ENCODE assay signal across 14 mouse cellular contexts in the genomic region with DNA sequence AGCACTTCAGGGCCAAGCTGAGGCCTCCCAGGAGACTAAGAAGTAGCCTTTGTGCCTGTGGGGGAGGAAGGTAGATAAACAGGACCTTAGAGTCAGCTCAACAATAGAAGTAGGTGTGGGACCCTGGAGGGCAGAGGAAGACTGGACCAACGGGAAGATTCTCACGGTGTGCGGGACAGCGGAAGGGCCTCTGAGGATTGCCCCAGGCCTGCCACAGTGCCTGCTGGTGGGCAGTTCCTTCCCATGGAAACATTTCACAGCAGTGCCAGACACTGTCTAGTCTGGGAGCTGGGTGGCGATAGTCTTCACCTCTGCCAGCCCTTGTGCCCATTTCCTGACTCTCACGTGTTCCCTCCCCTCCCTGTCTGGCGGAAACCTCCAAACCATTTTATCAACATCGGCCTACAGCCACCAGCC. TPM values are rescaled to one million over a fixed set of nuclear protein-coding genes. Genes with fewer than 3 reads are reported as not detected.
DNase-seq lines count a peak whose midpoint lies in the region; ATAC-seq and TF ChIP-seq lines count a peak whose summit lies in the region.
"Had no signal": no experiment of that assay in that cellular context is flagged by ENCODE, and none has a peak within 500 bp of the region (broad histone marks: within the 10 kb centered on the region; RNA-seq: fewer than 3 reads in every experiment).

No protein-coding gene starts in this region.

- no peaks in the 10 kb centered on the region for H3K36me3 ChIP-seq in heart, embryonic 10.5 days
- no peaks in the 10 kb centered on the region for H3K36me3 ChIP-seq in megakaryocyte, embryonic 14.5 days (replicated peaks; ENCODE audit: low read length)
- no peaks in the 10 kb centered on the region for H3K36me3 ChIP-seq in embryonic facial prominence, embryonic 13.5 days
- no peaks in the 10 kb centered on the region for H3K36me3 ChIP-seq in lung, postnatal 0 days (ENCODE audit: insufficient read depth, low read length)
- H3K36me3 ChIP-seq: forebrain, embryonic 12.5 days had no signal

- TF ChIP-seq CTCF in lung, postnatal 0 days (IDR thresholded peaks at IDR 0.05), result peak; percentile 49

- no peak for ATAC-seq in megakaryocyte, adult 5-6 weeks (ENCODE audit: poor library complexity, severe bottlenecking)
- no peak for ATAC-seq in embryonic facial prominence, embryonic 13.5 days (ENCODE audit: insufficient number of reproducible peaks, insufficient read depth, low FRiP score, low TSS enrichment, low read depth)
- peak; percentile 81 for ATAC-seq in lung, postnatal 0 days

- 53% methylated on average over 8 of the region's 8 CpGs for WGBS in heart, embryonic 10.5 days
- 62% methylated on average over 8 of the region's 8 CpGs for WGBS in embryonic facial prominence, embryonic 13.5 days
- 40% methylated on average over 8 of the region's 8 CpGs for WGBS in lung, postnatal 0 days

- no peak overlapping the region for H3K4me2 ChIP-seq in embryonic facial prominence, embryonic 13.5 days
- no peak overlapping the region for H3K4me2 ChIP-seq in lung, postnatal 0 days (replicated peaks; ENCODE audit: low read depth, low read length)
- H3K4me2 ChIP-seq: forebrain, embryonic 12.5 days had no signal

- peak overlapping the region; percentile 79 for H3K27ac ChIP-seq in heart, embryonic 10.5 days
- H3K27ac ChIP-seq in embryonic facial prominence, embryonic 13.5 days, result peak overlapping the region; percentile 16; the same call in 1 of the 2 replicates
- H3K27ac ChIP-seq in lung, postnatal 0 days (ENCODE audit: low read length), result 0 out of 2 replicates have a peak overlapping the region, but pooled peaks have one; percentile 20
- H3K27ac ChIP-seq: forebrain, embryonic 12.5 days had no signal

- peaks cover 66% of the 10 kb centered on the region for H3K4me1 ChIP-seq in heart, embryonic 10.5 days
- H3K4me1 ChIP-seq in megakaryocyte, embryonic 14.5 days, result peaks cover 100% of the 10 kb centered on the region
- peaks cover 35% of the 10 kb centered on the region for H3K4me1 ChIP-seq in embryonic facial prominence, embryonic 13.5 days
- H3K4me1 ChIP-seq in lung, postnatal 0 days (ENCODE audit: insufficient read depth, low read depth, low read length), result peaks cover 7% of the 10 kb centered on the region; the same call in 1 of the 2 replicates

- no peaks in the 10 kb centered on the region for H3K9me3 ChIP-seq in heart, embryonic 10.5 days
- no peaks in the 10 kb centered on the region for H3K9me3 ChIP-seq in megakaryocyte, embryonic 14.5 days
- no peaks in the 10 kb centered on the region for H3K9me3 ChIP-seq in embryonic facial prominence, embryonic 13.5 days
- no peaks in the 10 kb centered on the region for H3K9me3 ChIP-seq in lung, postnatal 0 days (ENCODE audit: low read length)
- H3K9me3 ChIP-seq: forebrain, embryonic 12.5 days had no signal

- TF ChIP-seq EP300 in lung, postnatal 0 days (IDR thresholded peaks at IDR 0.05), result no peak

- H3K4me3 ChIP-seq in heart, embryonic 10.5 days, result no peak overlapping the region
- H3K4me3 ChIP-seq in megakaryocyte, embryonic 14.5 days (replicated peaks), result peak overlapping the region; percentile 60
- no peak overlapping the region for H3K4me3 ChIP-seq in embryonic facial prominence, embryonic 13.5 days
- H3K4me3 ChIP-seq in lung, postnatal 0 days (ENCODE audit: low read depth, low read length), result no peak overlapping the region
- H3K4me3 ChIP-seq: forebrain, embryonic 12.5 days had no signal

- DNase-seq in heart, embryonic 10.5 days (ENCODE audit: low spot score), result peak; percentile 68
- DNase-seq in heart, postnatal 25 days (ENCODE audit: low spot score), result no peak
- peak; percentile 55 for DNase-seq in lung, postnatal 0 days (ENCODE audit: low spot score)
- no peak for DNase-seq in frontal cortex, postnatal 25 days (ENCODE audit: low spot score in 2 of 2)
- no peak for DNase-seq in kidney, postnatal 4 days
- DNase-seq: adrenal gland, adult 2 months; kidney, adult 8-10 months; thymus, postnatal 4 days had no signal

- intact Hi-C loops in heart, postnatal 25 days (cut with DNase I), result no loop called here

- H3K9ac ChIP-seq in embryonic facial prominence, embryonic 13.5 days, result no peak overlapping the region
- no peak overlapping the region for H3K9ac ChIP-seq in lung, postnatal 0 days (replicated peaks; ENCODE audit: low read depth)
- H3K9ac ChIP-seq: forebrain, embryonic 12.5 days had no signal

- no peaks in the 10 kb centered on the region for H3K27me3 ChIP-seq in heart, embryonic 10.5 days (ENCODE audit: insufficient read depth, poor library complexity, severe bottlenecking)
- peaks cover 6% of the 10 kb centered on the region for H3K27me3 ChIP-seq in megakaryocyte, embryonic 14.5 days (replicated peaks)
- H3K27me3 ChIP-seq in embryonic facial prominence, embryonic 13.5 days, result no peaks in the 10 kb centered on the region; the same call in 1 of the 2 replicates
- no peaks in the 10 kb centered on the region for H3K27me3 ChIP-seq in lung, postnatal 0 days (replicated peaks; ENCODE audit: insufficient read depth, low read length)

RNA-seq across cellular contexts. Expression of gene March10, which starts 12.6 kb away (rescaled TPM):
- polyA plus RNA-seq in heart, embryonic 10.5 days (2016; fragmentation: Nextera tagmentation; extraction: Ambion mirVana), result 0.23 and 0.40 TPM in 2 replicates
- total RNA-seq in heart, postnatal 25 days (2021), result not detected
- polyA plus RNA-seq in megakaryocyte, embryonic 14.5 days (2012; ENCODE audit: insufficient read depth, low replicate concordance), result 0.87 and 1.3 TPM in 2 replicates
- total RNA-seq in megakaryocyte, adult 5-6 weeks (2015), result not detected in 2 replicates
- total RNA-seq in megakaryocyte, adult 5-6 weeks (2017), result not detected in 2 replicates
- 0.21 TPM in 1 of 2 replicates, not detected in the other for polyA plus RNA-seq in embryonic facial prominence, embryonic 13.5 days (2015; fragmentation: Nextera tagmentation; extraction: Ambion mirVana)
- 0.24 and 0.27 TPM in 2 replicates for polyA plus RNA-seq in lung, postnatal 0 days (2015; fragmentation: Nextera tagmentation; extraction: Ambion mirVana)
- total RNA-seq: adrenal gland, adult 2 months; gastrocnemius, postnatal 4 days; liver, adult 2 months had no signal
- polyA plus RNA-seq: adrenal gland, adult 2 months; forebrain, embryonic 12.5 days; liver, adult 2 months had no signal

Comparison
In these comparisons a context has a peak if more than half of its experiments do, and no peak if none do; other contexts are left out.
1. DNase-seq: peak in heart, embryonic 10.5 days (single experiment) and lung, postnatal 0 days (single experiment); none in heart, postnatal 25 days (single experiment), frontal cortex, postnatal 25 days (0 of 2) and kidney, postnatal 4 days (0 of 2).
2. H3K27ac ChIP-seq: peak in every context shown above with its lines; median percentile 79 in heart, embryonic 10.5 days; 20 in lung, postnatal 0 days; 16 in embryonic facial prominence, embryonic 13.5 days.